Mouse (Mus musculus) hindbrain, embryonic 10.5 days (tissue): ENCODE measurements around the gene Gm45716. TPM values are rescaled to one million over a fixed set of nuclear protein-coding genes. Genes with fewer than 3 reads are reported as not detected.
A peak's percentile ranks its signal among the peaks of the same experiment; 100 is the strongest.

Source experiments
- DNase-seq: peaks from one replicate; pipeline ENCODE4 v3.0.0-alpha.2; 2017; ENCODE audit warnings: low spot score
- H3K27ac ChIP-seq: fragments of 300-500 bp; sonication (generic); 2 replicates; pipeline ENCODE4 v1.5.1; 2016; ENCODE audit warnings: mild to moderate bottlenecking, moderate library complexity
- H3K27me3 ChIP-seq: fragments of 300-500 bp; sonication (generic); 2 replicates; pipeline ENCODE4 v1.6.1; 2016; ENCODE audit warnings: mild to moderate bottlenecking; ENCODE audit not compliant: poor library complexity, insufficient read depth, severe bottlenecking
- H3K36me3 ChIP-seq: fragments of 300-500 bp; sonication (generic); 2 replicates; pipeline ENCODE4 v1.6.1; 2016; ENCODE audit warnings: mild to moderate bottlenecking, moderate library complexity
- H3K4me1 ChIP-seq: fragments of 300-500 bp; sonication (generic); replicated peaks from 2 replicates; pipeline ENCODE4 v1.6.1; 2016; ENCODE audit warnings: mild to moderate bottlenecking
- H3K4me3 ChIP-seq: fragments of 300-500 bp; sonication (generic); 2 replicates; pipeline ENCODE4 v1.5.1; 2016; ENCODE audit warnings: mild to moderate bottlenecking, moderate library complexity
- H3K9me3 ChIP-seq: fragments of 300-500 bp; sonication (generic); 2 replicates; pipeline ENCODE4 v1.6.1; 2016; ENCODE audit warnings: mild to moderate bottlenecking, moderate library complexity
- WGBS: fragments of 180-500 bp; shearing (Covaris S2); methylation state at CpG from one replicate; pipeline ENCODE4 v1.1.7; 2016; 5-methylcytosine and 5-hydroxymethylcytosine counted together
- polyA plus RNA-seq: library from polyadenylated mRNA; unstranded; fragments of >200 nt; fragmentation: Nextera tagmentation; extraction: Ambion mirVana; gene quantifications from 2 replicates; pipeline ENCODE4 v1.2.1, GENCODE M21; 2016

Gm45716 gene
- polyA plus RNA-seq, 1 experiment from 2014 or later, result 19.0 TPM

DNA sequence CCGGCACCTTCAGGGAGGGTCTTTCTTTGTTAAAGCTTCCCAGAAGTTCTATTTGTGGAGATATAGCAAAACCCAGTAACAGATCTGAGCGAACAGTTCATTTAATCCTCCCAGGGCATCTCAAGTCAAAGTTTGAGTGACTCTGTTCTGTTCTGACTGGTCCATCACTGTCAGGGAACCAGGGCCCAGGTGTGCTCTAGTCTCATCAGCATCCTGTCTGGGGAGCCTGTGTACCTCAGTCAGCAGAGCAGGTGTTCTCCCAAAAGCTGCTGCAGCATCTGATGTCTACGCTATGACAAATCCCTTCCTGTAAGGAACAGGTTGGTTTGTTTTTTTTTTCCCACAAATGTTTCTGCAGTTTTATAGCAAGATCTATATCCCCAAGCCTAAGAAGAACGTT lies 59.2 kb downstream of the Gm45716 start:
- H3K27ac ChIP-seq, result no peak overlapping the region
- no peaks in the 10 kb centered on the region for H3K27me3 ChIP-seq
- no peak for DNase-seq
- H3K36me3 ChIP-seq, result no peaks in the 10 kb centered on the region
- H3K9me3 ChIP-seq, result no peaks in the 10 kb centered on the region
- H3K4me3 ChIP-seq, result no peak overlapping the region
- WGBS, result 87% methylated on average over 4 of the region's 4 CpGs
- peaks cover 25% of the 10 kb centered on the region for H3K4me1 ChIP-seq

GRCm38 (mm10) chr11:90247793-90248192 lies 60.3 kb downstream of the Gm45716 start:
- Histone ChIP-seq H3K4me1 (peaks cover 33% of the 10 kb centered on the region), H3K36me3 (peaks cover 2% of the 10 kb centered on the region; the same call in 1 of the 2 replicates), H3K9me3 (no peaks in the 10 kb centered on the region), H3K4me3 (no peak overlapping the region), H3K27me3 (no peaks in the 10 kb centered on the region), H3K27ac (no peak overlapping the region)
- DNase-seq, result no peak
- 68% methylated on average over 4 of the region's 4 CpGs for WGBS

DNA sequence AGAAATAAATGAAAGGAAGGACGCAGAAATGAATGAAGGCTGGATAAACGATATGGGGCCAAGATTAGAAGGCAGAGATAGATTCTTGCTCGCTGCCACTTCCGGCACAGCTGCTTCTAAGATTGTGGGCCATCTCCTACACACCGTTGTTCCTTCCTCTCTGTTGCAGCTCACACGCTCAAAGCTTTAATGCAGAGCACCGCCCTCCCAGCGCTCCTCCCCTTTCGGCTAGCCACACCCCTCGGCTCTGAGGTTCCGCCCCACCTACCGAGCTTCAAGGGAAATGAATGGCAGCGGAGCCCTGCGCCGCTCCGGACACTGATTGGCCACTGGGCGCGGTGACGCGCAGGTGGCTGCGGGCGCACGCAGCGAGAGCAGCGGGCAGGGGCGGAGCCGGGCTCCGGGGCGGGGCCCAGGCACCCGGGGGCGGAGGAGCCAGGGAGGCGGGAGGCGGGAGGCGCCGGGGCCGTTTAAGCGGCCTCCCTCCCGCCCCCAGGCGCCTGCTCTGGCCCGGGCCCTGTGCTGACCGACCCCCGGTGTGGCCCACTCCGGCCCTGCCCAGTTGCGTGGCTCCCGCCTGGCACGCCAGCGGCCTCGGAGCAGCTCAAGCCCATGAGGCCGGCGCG lies 61.7 kb downstream of the Gm45716 start, which contains the start of gene Mmd:
TSS of gene Mmd (plus strand) at position 432 of the 626 bp plus-strand sequence.
- peak; percentile 97 for DNase-seq
- Histone ChIP-seq H3K4me1 (peaks cover 33% of the 10 kb centered on the region), H3K4me3 (peak within 1 kb of the TSS; percentile 88), H3K27ac (peak within 1 kb of the TSS; percentile 97), H3K27me3 (no peaks in the 10 kb centered on the region), H3K9me3 (no peaks in the 10 kb centered on the region), H3K36me3 (peaks cover 6% of the 10 kb centered on the region; the same call in 1 of the 2 replicates)
- under 1% methylated on average over 51 of the region's 51 CpGs for WGBS

DNA sequence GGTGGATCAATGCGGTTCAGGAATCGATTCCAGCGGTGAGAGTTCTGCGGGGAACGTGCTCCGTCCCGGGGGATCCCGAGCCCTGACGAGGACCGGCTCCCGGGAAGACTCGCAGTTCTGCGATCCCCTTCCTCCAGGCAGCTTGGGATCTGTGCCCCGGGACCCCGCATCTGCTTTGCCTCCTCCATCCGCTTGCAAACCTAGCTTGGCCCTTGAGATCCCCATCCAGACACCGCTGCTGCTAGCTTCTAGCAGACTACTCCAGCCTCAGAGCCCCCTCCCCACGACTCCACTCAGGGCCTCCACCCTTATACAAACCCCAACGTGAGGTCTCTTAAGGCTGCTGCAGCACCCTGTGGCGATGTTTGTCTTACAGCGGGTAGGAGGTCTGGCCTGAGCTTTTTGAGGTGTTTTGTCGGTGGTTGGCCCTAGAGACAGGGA lies 62.2 kb downstream of the Gm45716 start:
- Histone ChIP-seq H3K27ac (peak overlapping the region; percentile 97), H3K27me3 (no peaks in the 10 kb centered on the region), H3K9me3 (no peaks in the 10 kb centered on the region), H3K4me3 (peak overlapping the region; percentile 88), H3K4me1 (peaks cover 33% of the 10 kb centered on the region), H3K36me3 (peaks cover 6% of the 10 kb centered on the region; the same call in 1 of the 2 replicates)
- under 1% methylated on average over 22 of the region's 22 CpGs for WGBS
- no peak for DNase-seq

DNA sequence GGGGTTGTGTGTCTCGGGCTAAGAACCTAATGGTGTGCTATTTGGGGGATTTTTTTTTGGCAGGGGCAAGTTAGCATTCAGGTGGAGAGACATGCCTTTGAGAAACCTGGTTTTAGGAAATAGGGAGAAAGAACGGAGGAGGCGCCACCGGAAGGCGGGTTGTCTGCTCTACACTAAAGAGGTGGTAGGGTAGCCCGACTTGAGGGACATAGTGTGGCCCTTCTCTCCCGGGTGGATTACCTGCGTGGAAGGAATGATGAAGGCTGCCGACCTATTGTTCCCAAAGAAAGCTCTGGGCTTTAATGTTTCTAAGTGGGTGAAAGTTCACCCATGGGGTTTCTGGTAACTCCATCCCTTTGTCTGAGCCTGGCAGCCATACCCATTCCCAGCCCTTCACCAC lies 62.7 kb downstream of the Gm45716 start:
- H3K27me3 ChIP-seq, result no peaks in the 10 kb centered on the region
- WGBS, result 2% methylated on average over 9 of the region's 9 CpGs
- H3K27ac ChIP-seq, result peak overlapping the region; percentile 97
- H3K4me1 ChIP-seq, result peaks cover 33% of the 10 kb centered on the region
- no peaks in the 10 kb centered on the region for H3K9me3 ChIP-seq
- H3K4me3 ChIP-seq, result peak overlapping the region; percentile 88
- peaks cover 6% of the 10 kb centered on the region; the same call in 1 of the 2 replicates for H3K36me3 ChIP-seq
- DNase-seq, result no peak

DNA sequence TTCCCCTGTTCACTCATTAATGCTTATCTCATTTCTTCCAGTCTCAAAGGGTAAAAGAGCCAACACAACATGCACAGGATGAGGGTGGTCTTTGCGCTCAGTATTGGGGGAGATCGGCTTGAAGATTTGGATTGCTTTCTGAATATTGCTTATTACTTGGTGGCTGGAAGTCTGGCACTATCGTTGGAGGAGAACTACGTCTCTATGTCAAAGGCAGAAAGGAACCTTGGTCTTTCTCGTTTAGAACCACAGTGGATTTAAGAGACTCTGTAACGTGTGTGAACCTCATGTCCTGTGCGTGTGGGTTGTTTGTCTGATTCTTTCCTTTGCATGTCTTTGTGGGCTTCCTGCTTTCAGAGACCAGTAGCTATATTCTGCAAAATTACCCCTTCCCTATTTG lies 63.2 kb downstream of the Gm45716 start:
- no peak for DNase-seq
- H3K27ac ChIP-seq, result peak overlapping the region; percentile 97
- H3K4me3 ChIP-seq, result peak overlapping the region; percentile 88
- H3K9me3 ChIP-seq, result no peaks in the 10 kb centered on the region
- 82% methylated on average over 7 of the region's 7 CpGs for WGBS
- peaks cover 6% of the 10 kb centered on the region; the same call in 1 of the 2 replicates for H3K36me3 ChIP-seq
- H3K27me3 ChIP-seq, result no peaks in the 10 kb centered on the region
- H3K4me1 ChIP-seq, result peaks cover 33% of the 10 kb centered on the region

GRCm38 (mm10) chr11:90251923-90252322 lies 64.4 kb downstream of the Gm45716 start:
- Histone ChIP-seq H3K4me3 (no peak overlapping the region), H3K4me1 (peaks cover 33% of the 10 kb centered on the region), H3K36me3 (peaks cover 7% of the 10 kb centered on the region; the same call in 1 of the 2 replicates), H3K9me3 (no peaks in the 10 kb centered on the region), H3K27me3 (no peaks in the 10 kb centered on the region), H3K27ac (no peak overlapping the region)
- DNase-seq, result no peak
- WGBS, result 52% methylated on average over 2 of the region's 2 CpGs

GRCm38 (mm10) chr11:90252366-90252765 lies 64.9 kb downstream of the Gm45716 start:
- no peak overlapping the region for H3K4me3 ChIP-seq
- no peak for DNase-seq
- WGBS, result 86% methylated on average over 8 of the region's 8 CpGs
- H3K27ac ChIP-seq, result no peak overlapping the region
- H3K9me3 ChIP-seq, result no peaks in the 10 kb centered on the region
- no peaks in the 10 kb centered on the region for H3K27me3 ChIP-seq
- H3K36me3 ChIP-seq, result peaks cover 11% of the 10 kb centered on the region
- peaks cover 33% of the 10 kb centered on the region for H3K4me1 ChIP-seq

GRCm38 (mm10) chr11:90254536-90254935 lies 67.1 kb downstream of the Gm45716 start:
- DNase-seq, result no peak
- no peak overlapping the region for H3K4me3 ChIP-seq
- peaks cover 16% of the 10 kb centered on the region for H3K36me3 ChIP-seq
- WGBS, result 87% methylated on average over 3 of the region's 3 CpGs
- H3K27me3 ChIP-seq, result no peaks in the 10 kb centered on the region
- H3K9me3 ChIP-seq, result no peaks in the 10 kb centered on the region
- H3K27ac ChIP-seq, result no peak overlapping the region
- peaks cover 24% of the 10 kb centered on the region for H3K4me1 ChIP-seq

- no peak overlapping the region for H3K27ac ChIP-seq
- H3K9me3 ChIP-seq, result no peaks in the 10 kb centered on the region
- no peak for DNase-seq
- WGBS, result 84% methylated on average over 6 of the region's 6 CpGs
- H3K4me1 ChIP-seq, result peaks cover 14% of the 10 kb centered on the region
- H3K4me3 ChIP-seq, result no peak overlapping the region
- peaks cover 27% of the 10 kb centered on the region for H3K36me3 ChIP-seq
- H3K27me3 ChIP-seq, result no peaks in the 10 kb centered on the region
Observed at GRCm38 (mm10) chr11:90255687-90256086, 68.2 kb downstream of the Gm45716 start.

- Histone ChIP-seq H3K36me3 (peaks cover 40% of the 10 kb centered on the region), H3K9me3 (no peaks in the 10 kb centered on the region), H3K27ac (no peak overlapping the region), H3K4me1 (peaks cover 5% of the 10 kb centered on the region), H3K27me3 (no peaks in the 10 kb centered on the region), H3K4me3 (no peak overlapping the region)
- WGBS, result 88% methylated on average over 16 of the region's 16 CpGs
- no peak for DNase-seq
Observed at GRCm38 (mm10) chr11:90256833-90257525, 69.5 kb downstream of the Gm45716 start.

GRCm38 (mm10) chr11:90258321-90258927 lies 70.9 kb downstream of the Gm45716 start:
- WGBS, result 79% methylated on average over 10 of the region's 10 CpGs
- H3K27ac ChIP-seq, result no peak overlapping the region
- DNase-seq, result no peak
- H3K4me3 ChIP-seq, result no peak overlapping the region
- no peaks in the 10 kb centered on the region for H3K27me3 ChIP-seq
- no peaks in the 10 kb centered on the region for H3K9me3 ChIP-seq
- H3K4me1 ChIP-seq, result no peaks in the 10 kb centered on the region
- peaks cover 49% of the 10 kb centered on the region for H3K36me3 ChIP-seq

DNA sequence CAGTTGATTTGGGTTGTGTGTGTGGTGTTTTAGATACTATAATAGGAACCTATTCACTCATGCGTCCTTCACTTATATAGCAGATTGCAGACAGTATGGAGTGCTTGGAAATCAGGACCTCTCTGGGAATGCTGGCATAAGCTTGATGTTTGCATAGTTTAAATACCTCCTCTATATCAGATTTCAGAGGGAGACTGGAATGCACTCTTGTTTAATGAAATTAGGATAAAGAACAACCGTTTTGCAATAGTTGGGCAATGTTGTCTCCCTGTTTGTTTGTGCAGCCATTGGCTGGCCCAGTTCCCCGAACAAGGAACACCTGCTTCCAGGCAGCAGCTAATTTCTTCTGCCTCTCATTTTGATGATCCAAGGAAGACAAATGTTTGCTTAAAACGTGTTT lies 71.6 kb downstream of the Gm45716 start:
- Histone ChIP-seq H3K27ac (no peak overlapping the region), H3K36me3 (peaks cover 55% of the 10 kb centered on the region), H3K4me3 (no peak overlapping the region), H3K9me3 (no peaks in the 10 kb centered on the region), H3K27me3 (no peaks in the 10 kb centered on the region), H3K4me1 (no peaks in the 10 kb centered on the region)
- no peak for DNase-seq
- 62% methylated on average over 4 of the region's 4 CpGs for WGBS
